Mouse (Mus musculus) cortical plate, adult 2 months (tissue): ENCODE measurements around the gene Usp12.

Experiments
- CTCF ChIP-seq: fragments of 200-500 bp; IDR thresholded peaks from 2 replicates; pipeline ENCODE4 v1.5.1; 2011; ENCODE audit warnings: mild to moderate bottlenecking, control low read depth, low read length; ENCODE audit not compliant: insufficient read depth; ENCODE audit errors: extremely low read depth
- POLR2A ChIP-seq: fragments of 200-500 bp; IDR thresholded peaks from 2 replicates; pipeline ENCODE4 v1.6.1; 2011; ENCODE audit warnings: mild to moderate bottlenecking, low read length, control low read depth; ENCODE audit not compliant: insufficient read depth; ENCODE audit errors: extremely low read depth

- TF ChIP-seq POLR2A (no peak), CTCF (no peak)
Measured at GRCm38 (mm10) chr5:146749857-146750256, 44.9 kb downstream of the Usp12 start.
